Mouse (Mus musculus): ENCODE data around the gene Rad23a.

Rad23a gene

DNA sequence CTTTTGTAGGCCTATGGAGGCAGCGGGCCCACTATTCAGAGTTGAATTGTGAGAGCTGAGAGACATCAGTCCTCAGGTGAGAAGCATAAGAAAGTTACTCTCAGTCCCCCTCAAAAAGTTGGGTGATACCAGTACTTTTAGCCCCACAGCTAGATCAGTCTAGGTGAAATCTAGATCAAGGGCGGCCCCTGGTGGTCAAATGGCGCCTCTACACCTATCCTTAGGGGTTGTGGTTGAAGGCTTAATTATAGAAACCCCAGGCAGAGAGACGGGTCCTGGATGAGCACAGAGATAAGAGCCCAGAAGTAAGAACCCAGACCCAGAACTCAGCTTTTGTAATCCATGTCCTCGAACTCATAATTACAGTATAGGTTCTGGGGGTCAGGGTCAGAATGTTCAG is 27.4 kb downstream of the Rad23a start:
- no peak for DNase-seq (ENCODE audit: low spot score)

DNA sequence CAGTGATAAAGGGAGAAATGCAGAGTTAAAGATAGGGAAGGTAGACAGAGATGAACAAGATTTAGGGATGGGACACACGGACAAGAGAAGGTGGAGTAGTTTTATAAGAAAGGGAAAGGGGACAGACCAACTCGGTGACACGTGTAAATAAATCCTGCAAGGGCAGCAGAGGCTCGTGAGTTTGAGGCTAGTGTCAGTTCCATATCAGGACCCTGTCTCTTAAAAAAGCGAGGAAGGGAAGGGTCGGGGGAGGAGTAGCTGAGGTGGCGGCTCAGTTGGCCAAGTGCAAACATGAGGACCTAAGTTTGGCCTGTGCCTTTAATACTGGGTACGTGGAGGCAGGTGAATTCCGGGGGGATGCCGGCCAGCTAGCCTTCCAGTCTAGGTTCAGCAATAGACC is 29.2 kb downstream of the Rad23a start:
- no peak for DNase-seq (ENCODE audit: low spot score)

GRCm38 (mm10) chr8:84810896-84811295 is 29.6 kb downstream of the Rad23a start:
- peak; percentile 95 for DNase-seq (ENCODE audit: low spot score)

DNA sequence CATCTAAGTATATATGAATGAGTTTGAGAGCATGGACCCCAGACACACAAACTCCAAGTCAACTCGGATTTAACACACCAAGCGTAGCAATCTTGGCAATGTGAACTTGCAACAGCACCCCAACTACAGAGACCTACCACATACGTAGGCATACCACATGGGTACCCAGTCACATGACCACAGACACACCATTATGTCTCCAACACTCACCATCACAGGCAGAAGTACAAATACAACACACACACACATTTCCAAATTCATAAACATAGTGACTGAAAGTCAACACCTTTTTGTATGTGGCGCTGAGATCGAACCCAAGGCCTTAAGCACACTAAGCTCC is 30.6 kb downstream of the Rad23a start:
- no peak for DNase-seq (ENCODE audit: low spot score)

GRCm38 (mm10) chr8:84809109-84809940 is 31.1 kb downstream of the Rad23a start:
- no peak for DNase-seq (ENCODE audit: low spot score)

GRCm38 (mm10) chr8:84806031-84806430 is 34.4 kb downstream of the Rad23a start:
- no peak for DNase-seq (ENCODE audit: low spot score)

DNA sequence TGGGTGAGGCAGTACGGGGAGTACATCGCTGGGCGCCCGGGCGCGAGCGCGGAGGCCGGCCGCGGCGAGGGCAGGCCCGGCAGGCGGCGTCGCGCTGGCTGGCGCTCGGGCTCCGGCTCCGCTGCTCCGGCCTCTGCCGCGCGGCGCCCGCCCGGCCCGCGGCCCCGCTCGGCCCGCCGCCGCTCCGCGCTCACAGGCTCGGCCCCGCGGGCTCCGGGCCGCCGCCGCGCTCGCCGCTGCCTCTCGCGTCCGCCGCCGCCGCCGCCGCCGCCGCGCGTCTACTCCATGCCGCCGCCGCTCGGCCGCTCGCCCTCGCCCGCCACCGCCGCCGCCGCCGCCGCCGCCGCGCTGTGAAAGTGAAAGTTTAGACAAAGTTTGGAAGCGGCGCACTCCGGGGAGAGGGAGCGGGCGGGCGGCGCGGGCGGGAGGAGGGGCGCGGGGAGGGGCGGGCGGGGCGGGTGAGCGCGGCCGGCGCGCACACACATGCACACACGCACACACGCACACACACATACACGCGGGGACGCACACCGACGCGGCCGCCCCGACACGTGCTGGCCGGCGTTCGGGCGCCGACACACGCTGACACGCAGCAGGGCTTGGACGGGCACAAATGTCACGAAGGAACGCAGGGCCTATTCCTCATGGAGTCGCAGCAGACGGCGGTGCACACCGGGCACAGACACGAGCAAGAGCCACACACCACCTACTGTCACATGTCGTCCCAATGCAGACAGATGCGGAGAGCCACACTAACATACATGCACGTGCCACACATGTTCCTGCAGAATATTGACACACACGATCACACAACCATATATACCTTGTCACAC is 40.2 kb downstream of the Rad23a start, which contains the start of gene Nfix:
Gene Nfix, minus strand, starts transcription at position 346 of the 833 bp plus-strand sequence.
- DNase-seq (ENCODE audit: low spot score): no peak

DNA sequence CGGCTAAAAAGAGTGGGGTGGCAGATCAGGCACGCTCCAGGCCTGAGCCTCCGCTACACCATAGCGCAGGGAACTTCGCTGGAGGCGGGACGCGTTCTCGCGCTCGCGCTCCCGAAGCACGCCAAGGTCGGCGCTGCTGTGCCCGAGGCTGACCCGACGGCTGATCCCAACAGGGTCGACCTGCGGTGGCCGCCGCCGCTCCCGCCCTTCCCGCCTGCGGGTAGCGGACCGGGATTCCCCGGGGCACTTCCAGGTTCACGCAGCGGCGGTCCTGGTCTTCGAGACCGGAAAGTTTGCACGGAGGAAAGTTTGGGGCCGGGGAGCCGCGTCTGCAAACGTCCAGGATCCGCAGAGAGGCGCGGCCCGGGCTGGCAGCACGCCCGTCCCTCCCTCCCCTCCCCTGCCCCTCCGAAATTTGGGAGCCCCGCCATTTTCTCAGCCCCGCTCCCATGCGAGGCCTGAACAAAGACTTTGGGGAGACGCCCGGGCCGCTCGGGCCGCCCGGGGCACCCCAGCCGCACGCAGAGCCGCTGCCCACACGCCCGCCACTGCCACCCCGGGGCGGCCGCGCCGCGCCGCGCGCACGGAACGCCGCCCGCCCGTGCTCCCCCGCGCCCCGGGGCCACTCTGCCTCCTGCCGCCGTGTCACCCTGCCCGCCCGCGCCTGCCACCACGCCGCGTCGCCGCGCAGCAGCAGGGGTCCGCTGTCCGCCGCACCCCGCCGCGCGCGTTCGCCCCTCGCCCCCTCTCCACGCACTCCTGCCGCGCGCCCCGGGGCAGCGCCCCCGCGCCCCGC is 41.1 kb downstream of the Rad23a start:
- DNase-seq (ENCODE audit: low spot score): no peak

GRCm38 (mm10) chr8:84798446-84799135 is 41.9 kb downstream of the Rad23a start:
- no peak for DNase-seq (ENCODE audit: low spot score)

- DNase-seq (ENCODE audit: low spot score): no peak
These were observed 42.5 kb downstream of the Rad23a start for GRCm38 (mm10) chr8:84797971-84798370.

DNA sequence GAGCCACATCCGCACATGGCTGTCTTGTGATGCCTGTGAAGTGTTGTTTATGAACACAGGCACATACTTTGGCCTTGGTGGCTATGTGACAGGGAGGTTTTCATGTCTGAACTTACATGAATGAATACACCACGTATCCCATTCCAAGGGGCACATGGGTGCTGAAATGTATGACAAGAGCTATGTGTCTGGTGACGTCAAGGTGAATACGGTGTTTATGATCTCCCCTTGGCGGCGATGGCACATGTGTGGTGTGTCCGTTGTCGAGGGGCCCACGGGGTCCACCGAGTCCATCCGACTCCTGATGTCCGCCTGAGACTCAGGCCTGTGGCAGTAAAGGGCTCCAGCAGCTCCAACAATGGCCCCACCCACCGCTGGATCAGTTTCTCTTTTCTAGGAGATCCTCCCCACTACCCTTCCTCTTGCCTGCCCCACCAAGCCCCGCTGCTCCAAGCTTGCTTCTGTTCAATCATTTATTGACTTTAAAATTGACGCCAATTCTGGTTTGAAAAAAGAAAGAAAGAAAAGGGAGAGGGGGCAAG is 43.1 kb downstream of the Rad23a start:
- DNase-seq (ENCODE audit: low spot score): no peak

DNA sequence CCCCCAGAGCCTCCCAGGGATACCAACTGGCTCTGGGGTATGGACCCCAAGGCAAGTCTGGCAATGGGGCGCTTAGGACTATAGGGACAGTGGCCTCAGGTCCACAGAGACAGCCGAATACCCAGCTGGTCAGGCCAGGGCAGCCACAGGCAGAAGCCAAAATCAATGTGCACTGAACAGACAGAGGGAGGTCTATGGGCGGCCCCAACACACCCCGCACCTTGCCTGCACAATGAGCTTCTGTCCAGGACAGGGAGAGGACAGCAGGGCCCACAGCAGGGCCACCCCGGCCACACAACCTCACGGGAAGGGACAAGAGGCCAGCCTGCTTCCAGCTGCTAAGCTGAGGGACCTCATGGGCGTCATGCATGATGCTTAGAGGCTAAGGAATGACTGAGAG is 46.0 kb downstream of the Rad23a start:
- no peak for DNase-seq (ENCODE audit: low spot score)

GRCm38 (mm10) chr8:84793791-84794485 is 46.5 kb downstream of the Rad23a start:
- no peak for DNase-seq (ENCODE audit: low spot score)

- DNase-seq (ENCODE audit: low spot score): no peak
These were observed 47.3 kb downstream of the Rad23a start for GRCm38 (mm10) chr8:84793134-84793533.

DNA sequence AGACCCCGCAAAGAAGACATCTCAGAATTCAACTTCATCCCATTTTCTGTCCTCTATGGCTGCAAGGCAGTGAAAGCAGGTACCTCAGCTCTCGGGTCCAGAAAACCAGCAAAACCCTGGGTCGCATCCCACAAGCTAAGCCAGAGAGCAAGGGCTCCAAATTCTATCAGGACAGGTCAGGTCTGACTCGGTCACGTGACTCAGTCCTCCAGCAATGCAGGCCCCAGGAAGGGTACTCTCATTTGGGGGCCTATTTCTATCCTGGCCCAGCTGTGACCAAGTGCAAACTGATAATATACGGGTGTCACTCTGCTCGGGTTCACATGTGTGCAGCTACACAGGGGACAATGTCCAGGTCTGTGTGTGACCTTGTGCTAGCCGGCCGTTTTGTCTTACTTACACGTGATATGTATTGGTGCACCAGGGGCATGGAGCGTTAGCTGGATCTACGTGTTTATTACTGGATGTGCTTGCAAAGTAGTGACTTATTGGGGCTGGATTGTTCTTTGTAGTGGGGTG is 48.0 kb downstream of the Rad23a start:
- no peak for DNase-seq (ENCODE audit: low spot score)

- DNase-seq (ENCODE audit: low spot score): no peak
These were observed 49.9 kb downstream of the Rad23a start for GRCm38 (mm10) chr8:84790537-84790936.

GRCm38 (mm10) chr8:84789855-84790486 is 50.5 kb downstream of the Rad23a start:
- no peak for DNase-seq (ENCODE audit: low spot score)

DNA sequence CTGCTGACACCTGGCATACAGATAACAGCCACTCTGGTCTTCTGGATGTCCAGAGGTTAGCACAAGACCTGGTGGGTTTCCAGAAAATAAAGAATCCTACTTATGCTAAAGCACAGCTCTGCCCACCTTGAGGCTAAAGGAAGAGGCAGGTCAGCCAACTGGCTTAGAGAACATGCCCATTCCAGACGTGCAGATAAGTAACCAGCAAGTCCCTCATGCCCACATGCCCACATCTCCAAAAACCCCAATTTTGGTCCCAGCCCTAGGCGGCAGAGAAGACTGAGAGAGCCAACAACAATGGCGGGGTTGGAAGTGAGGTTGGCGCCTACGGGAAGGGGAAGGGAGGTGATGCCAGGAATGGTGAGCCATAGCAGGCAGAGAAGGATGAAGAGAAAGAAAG is 51.1 kb downstream of the Rad23a start:
- no peak for DNase-seq (ENCODE audit: low spot score)

GRCm38 (mm10) chr8:84788896-84789295 is 51.6 kb downstream of the Rad23a start:
- DNase-seq (ENCODE audit: low spot score): no peak
